Mouse (Mus musculus): ENCODE results near the gene Nck2. TPM values are rescaled to one million over a fixed set of nuclear protein-coding genes. Genes with fewer than 3 reads are reported as not detected.

Nck2 gene
- total and polyA plus RNA-seq, 2 experiments from 2014 or later, result 30.2 to 54.9 TPM

DNA sequence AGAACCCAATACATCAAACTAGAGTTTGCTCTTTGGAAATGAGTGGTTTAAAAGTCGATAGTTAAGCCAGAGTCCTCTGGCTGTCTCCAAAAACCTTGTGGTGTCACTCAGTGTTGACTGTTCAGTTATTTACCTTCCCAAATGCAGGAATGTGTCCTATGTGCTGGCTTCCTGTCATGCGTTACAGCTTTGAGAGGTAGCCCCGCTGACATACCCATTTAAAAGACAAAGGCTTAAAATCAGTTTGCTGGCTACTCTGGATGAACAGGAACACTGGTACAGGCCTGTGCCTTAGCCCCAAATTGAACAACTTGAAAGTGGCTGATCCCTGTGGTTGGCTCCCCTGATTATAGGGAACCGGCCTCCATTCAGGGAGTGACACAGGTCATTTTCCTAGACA lies 126.7 kb downstream of the Nck2 start:
- 91% methylated on average over 4 of the region's 4 CpGs for WGBS
- Histone ChIP-seq H3K9me3 (ENCODE audit: low read length) (no peaks in the 10 kb centered on the region), H3K36me3 (ENCODE audit: insufficient read depth, low read length) (no peaks in the 10 kb centered on the region; the same call in 1 of the 2 replicates), H3K4me2 (ENCODE audit: low read depth, low read length, poor library complexity, severe bottlenecking) (no peak overlapping the region), H3K4me1 (ENCODE audit: insufficient read depth, low read length) (no peaks in the 10 kb centered on the region), H3K27me3 (ENCODE audit: insufficient read depth, low read length) (no peaks in the 10 kb centered on the region), H3K27ac (ENCODE audit: low read depth, low read length) (no peak overlapping the region), H3K9ac (replicated peaks; ENCODE audit: low read length, poor library complexity, severe bottlenecking) (no peak overlapping the region), H3K4me3 (ENCODE audit: low read depth, low read length) (no peak overlapping the region)
- TF ChIP-seq CTCF (IDR thresholded peaks at IDR 0.05), result no peak
- ATAC-seq (ENCODE audit: low FRiP score) (no peak), DNase-seq (ENCODE audit: low spot score) (no peak)

DNA sequence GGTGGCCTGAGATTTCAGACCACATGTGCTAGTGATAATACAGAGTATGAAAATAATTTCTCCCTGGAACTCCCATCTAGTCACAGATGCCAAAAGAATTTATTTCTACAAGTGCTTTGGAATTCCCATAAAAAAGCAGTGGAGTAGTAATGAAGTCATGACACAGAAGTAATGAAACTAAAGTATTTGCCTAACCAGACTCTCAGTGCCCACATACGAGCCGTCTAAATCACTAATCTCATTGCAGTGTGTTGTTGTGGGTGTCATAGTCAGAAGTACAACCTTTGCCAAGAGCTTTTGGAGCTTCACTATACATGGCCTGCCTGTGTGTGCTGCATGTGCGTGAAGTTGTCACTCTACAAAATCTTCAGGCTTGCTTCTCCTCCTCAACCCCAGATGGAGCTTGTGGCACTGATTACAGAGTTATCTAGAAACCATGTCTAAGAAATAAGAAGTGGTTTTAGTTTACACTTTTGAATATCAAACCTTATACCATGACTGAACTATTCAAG lies 130.5 kb downstream of the Nck2 start:
- no peaks in the 10 kb centered on the region for H3K4me1 ChIP-seq (ENCODE audit: insufficient read depth, low read length)
- DNase-seq (ENCODE audit: low spot score), result no peak
- no peak overlapping the region for H3K27ac ChIP-seq (ENCODE audit: low read depth, low read length)
- no peaks in the 10 kb centered on the region for H3K27me3 ChIP-seq (ENCODE audit: insufficient read depth, low read length)
- H3K9ac ChIP-seq (replicated peaks; ENCODE audit: low read length, poor library complexity, severe bottlenecking), result no peak overlapping the region
- WGBS, result 79% methylated on average over 3 of the region's 3 CpGs
- no peak overlapping the region for H3K4me3 ChIP-seq (ENCODE audit: low read depth, low read length)
- ATAC-seq (ENCODE audit: low FRiP score), result no peak
- no peaks in the 10 kb centered on the region; the same call in 1 of the 2 replicates for H3K36me3 ChIP-seq (ENCODE audit: insufficient read depth, low read length)
- no peak overlapping the region for H3K4me2 ChIP-seq (ENCODE audit: low read depth, low read length, poor library complexity, severe bottlenecking)
- no peaks in the 10 kb centered on the region for H3K9me3 ChIP-seq (ENCODE audit: low read length)
- no peak for TF ChIP-seq CTCF (IDR thresholded peaks at IDR 0.05)

DNA sequence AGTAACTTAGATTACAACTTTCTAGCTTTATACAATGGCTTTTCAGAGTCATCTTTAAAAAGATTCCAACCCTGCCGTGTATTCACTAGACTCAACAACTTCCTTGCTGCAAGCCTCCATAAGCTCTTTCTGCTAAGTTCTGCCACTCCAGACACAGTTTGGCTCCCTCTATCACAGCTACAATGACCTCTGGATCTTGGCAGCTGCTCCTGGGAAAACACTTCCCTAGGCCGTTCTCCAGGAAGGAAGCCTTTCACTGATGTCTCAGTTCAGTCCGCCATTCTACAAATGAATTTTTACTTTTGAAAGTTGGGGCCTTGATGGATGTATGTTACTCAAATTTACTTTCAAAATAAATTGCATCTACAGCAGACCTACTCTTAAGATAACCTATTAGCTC lies 133.0 kb downstream of the Nck2 start:
- Histone ChIP-seq H3K9me3 (ENCODE audit: low read length) (no peaks in the 10 kb centered on the region), H3K27me3 (ENCODE audit: insufficient read depth, low read length) (no peaks in the 10 kb centered on the region), H3K4me2 (ENCODE audit: low read depth, low read length, poor library complexity, severe bottlenecking) (no peak overlapping the region), H3K36me3 (ENCODE audit: insufficient read depth, low read length) (no peaks in the 10 kb centered on the region), H3K4me3 (ENCODE audit: low read depth, low read length) (no peak overlapping the region), H3K4me1 (ENCODE audit: insufficient read depth, low read length) (no peaks in the 10 kb centered on the region), H3K9ac (replicated peaks; ENCODE audit: low read length, poor library complexity, severe bottlenecking) (no peak overlapping the region), H3K27ac (ENCODE audit: low read depth, low read length) (no peak overlapping the region)
- no peak for TF ChIP-seq CTCF (IDR thresholded peaks at IDR 0.05)
- WGBS, result 82% methylated on average over 3 of the region's 3 CpGs
- ATAC-seq (ENCODE audit: low FRiP score) (no peak), DNase-seq (ENCODE audit: low spot score) (no peak)

DNA sequence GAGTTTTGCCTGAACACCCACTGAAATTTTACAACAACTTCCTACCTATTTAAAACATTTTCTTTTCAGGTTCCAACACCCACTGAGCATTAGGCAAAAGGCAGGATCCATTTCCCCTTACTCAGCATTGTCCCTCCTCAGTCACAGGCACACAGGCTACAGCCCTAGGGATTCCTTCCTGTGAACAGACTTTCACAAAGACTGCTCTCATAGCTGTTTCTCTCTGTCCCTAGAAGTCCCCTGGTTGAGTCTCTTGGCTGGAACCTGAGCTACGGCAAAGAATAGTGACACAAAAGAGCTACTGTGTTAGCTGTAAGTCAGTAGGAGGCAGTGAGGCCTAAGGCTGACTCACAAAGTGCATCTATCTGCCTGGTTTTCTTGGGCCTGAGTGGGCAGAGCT lies 139.2 kb downstream of the Nck2 start:
- ATAC-seq (ENCODE audit: low FRiP score), result no peak
- H3K27ac ChIP-seq (ENCODE audit: low read depth, low read length), result no peak overlapping the region
- H3K9ac ChIP-seq (replicated peaks; ENCODE audit: low read length, poor library complexity, severe bottlenecking), result no peak overlapping the region
- H3K4me1 ChIP-seq (ENCODE audit: insufficient read depth, low read length), result no peaks in the 10 kb centered on the region
- no peaks in the 10 kb centered on the region for H3K9me3 ChIP-seq (ENCODE audit: low read length)
- H3K4me2 ChIP-seq (ENCODE audit: low read depth, low read length, poor library complexity, severe bottlenecking), result no peak overlapping the region
- DNase-seq (ENCODE audit: low spot score), result peak; percentile 22
- H3K27me3 ChIP-seq (ENCODE audit: insufficient read depth, low read length), result no peaks in the 10 kb centered on the region
- WGBS, result 71% methylated on average over 1 of the region's 1 CpGs
- no peak for TF ChIP-seq CTCF (IDR thresholded peaks at IDR 0.05)
- H3K36me3 ChIP-seq (ENCODE audit: insufficient read depth, low read length), result no peaks in the 10 kb centered on the region
- no peak overlapping the region for H3K4me3 ChIP-seq (ENCODE audit: low read depth, low read length)

DNA sequence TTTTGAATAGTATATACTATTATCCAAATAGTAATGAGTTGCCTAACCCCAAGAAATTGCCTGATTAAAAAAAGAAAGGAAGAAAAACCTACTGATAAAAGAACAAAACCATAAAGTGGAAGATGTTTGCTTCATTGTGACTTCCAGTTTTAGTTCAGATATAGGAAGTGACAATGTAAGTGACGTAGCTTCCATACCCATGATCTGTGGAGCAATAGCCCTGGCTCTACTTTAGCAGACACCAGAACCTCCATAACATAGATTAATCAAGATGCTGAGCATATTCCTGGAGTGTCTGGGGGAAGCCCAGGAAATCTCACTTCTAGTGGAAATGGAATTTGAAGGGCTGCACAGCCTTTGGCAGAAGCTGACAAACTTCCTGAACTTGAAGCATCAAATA lies 144.6 kb downstream of the Nck2 start:
- TF ChIP-seq CTCF (IDR thresholded peaks at IDR 0.05), result no peak
- ATAC-seq (ENCODE audit: low FRiP score) (no peak), DNase-seq (ENCODE audit: low spot score) (no peak)
- H3K4me2 ChIP-seq (ENCODE audit: low read depth, low read length, poor library complexity, severe bottlenecking), result no peak overlapping the region
- no peaks in the 10 kb centered on the region for H3K36me3 ChIP-seq (ENCODE audit: insufficient read depth, low read length)
- H3K27me3 ChIP-seq (ENCODE audit: insufficient read depth, low read length), result no peaks in the 10 kb centered on the region
- no peak overlapping the region for H3K4me3 ChIP-seq (ENCODE audit: low read depth, low read length)
- H3K9ac ChIP-seq (replicated peaks; ENCODE audit: low read length, poor library complexity, severe bottlenecking), result no peak overlapping the region
- no peaks in the 10 kb centered on the region for H3K4me1 ChIP-seq (ENCODE audit: insufficient read depth, low read length)
- no peak overlapping the region for H3K27ac ChIP-seq (ENCODE audit: low read depth, low read length)
- H3K9me3 ChIP-seq (ENCODE audit: low read length), result no peaks in the 10 kb centered on the region
- 91% methylated on average over 1 of the region's 1 CpGs for WGBS

DNA sequence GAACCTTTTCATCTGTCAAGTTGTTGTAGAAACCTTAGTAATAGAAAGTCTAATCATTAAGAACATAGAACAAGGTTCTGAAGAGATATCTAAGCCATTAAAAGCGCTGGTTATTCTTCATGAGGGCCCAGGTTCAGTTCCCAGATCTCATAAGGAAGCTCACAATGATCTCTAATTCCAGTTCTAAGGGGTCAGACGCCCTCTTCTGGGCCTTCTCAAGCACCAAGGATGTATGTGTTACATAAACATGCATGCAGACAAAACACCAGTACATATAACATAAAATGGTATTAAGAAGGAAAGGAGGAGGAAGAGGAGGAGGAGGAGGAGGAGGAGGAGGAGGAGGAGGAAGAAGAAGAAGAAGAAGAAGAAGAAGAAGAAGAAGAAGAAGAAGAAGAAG lies 145.5 kb downstream of the Nck2 start:
- no peak overlapping the region for H3K9ac ChIP-seq (replicated peaks; ENCODE audit: low read length, poor library complexity, severe bottlenecking)
- WGBS, result 50% methylated on average over 2 of the region's 2 CpGs
- no peak for ATAC-seq (ENCODE audit: low FRiP score)
- DNase-seq (ENCODE audit: low spot score), result no peak
- H3K4me2 ChIP-seq (ENCODE audit: low read depth, low read length, poor library complexity, severe bottlenecking), result no peak overlapping the region
- H3K36me3 ChIP-seq (ENCODE audit: insufficient read depth, low read length), result no peaks in the 10 kb centered on the region
- H3K4me1 ChIP-seq (ENCODE audit: insufficient read depth, low read length), result no peaks in the 10 kb centered on the region
- no peak overlapping the region for H3K4me3 ChIP-seq (ENCODE audit: low read depth, low read length)
- TF ChIP-seq CTCF (IDR thresholded peaks at IDR 0.05), result no peak
- H3K27me3 ChIP-seq (ENCODE audit: insufficient read depth, low read length), result no peaks in the 10 kb centered on the region
- H3K9me3 ChIP-seq (ENCODE audit: low read length), result no peaks in the 10 kb centered on the region
- no peak overlapping the region for H3K27ac ChIP-seq (ENCODE audit: low read depth, low read length)
